Mouse (Mus musculus): ENCODE data around the gene Gm45521. TPM values are rescaled to one million over a fixed set of nuclear protein-coding genes. Genes with fewer than 3 reads are reported as not detected.

Gm45521 gene
- polyA plus RNA-seq (2012; fragmentation: generic; extraction: Trizol): not detected

- H3K36me3 ChIP-seq (ENCODE audit: control insufficient read depth, insufficient read depth): no peaks in the 10 kb centered on the region
- no peak within 1 kb of the TSS for H3ac ChIP-seq (ENCODE audit: control insufficient read depth, insufficient read length)
- TF ChIP-seq SRF (IDR thresholded peaks at IDR 0.05; ENCODE audit: control insufficient read depth, insufficient read length, low read depth): no peak
- no peak for TF ChIP-seq CEBPB (IDR thresholded peaks at IDR 0.05; ENCODE audit: insufficient read depth, poor library complexity, severe bottlenecking)
- TF ChIP-seq MYOG (IDR thresholded peaks at IDR 0.05; ENCODE audit: control insufficient read depth in 1 of 3, insufficient read depth in 1 of 3, insufficient read length in 2 of 3, low read depth in 2 of 3): no peak
- H3K27me3 ChIP-seq (ENCODE audit: control insufficient read depth, insufficient read depth, insufficient read length): no peaks in the 10 kb centered on the region
- no peak within 1 kb of the TSS for H3K4me3 ChIP-seq
- no peak within 1 kb of the TSS for H3K4me2 ChIP-seq (ENCODE audit: low read depth)
- H3K79me2 ChIP-seq (ENCODE audit: control insufficient read depth, insufficient read depth): no peaks in the 10 kb centered on the region
Observed at GRCm38 (mm10) chr14:7957049-7957448, at the start of gene Gm45521. Gm45521 (plus strand) TSS chr14:7957288.

- H3K4me2 ChIP-seq (ENCODE audit: low read depth): no peak overlapping the region
- peaks cover 51% of the 10 kb centered on the region for H3K36me3 ChIP-seq (ENCODE audit: control insufficient read depth, insufficient read depth)
- H3K27me3 ChIP-seq (ENCODE audit: control insufficient read depth, insufficient read depth, insufficient read length): no peaks in the 10 kb centered on the region
- no peak overlapping the region for H3ac ChIP-seq (ENCODE audit: control insufficient read depth, insufficient read length)
- no peak overlapping the region for H3K4me3 ChIP-seq
- H3K79me2 ChIP-seq (ENCODE audit: control insufficient read depth, insufficient read depth): no peaks in the 10 kb centered on the region
- TF ChIP-seq CEBPB (IDR thresholded peaks at IDR 0.05; ENCODE audit: insufficient read depth, poor library complexity, severe bottlenecking) (no peak), USF1 (IDR thresholded peaks at IDR 0.05; ENCODE audit: low read depth) (no peak), POLR2A (IDR thresholded peaks at IDR 0.05; ENCODE audit: insufficient read length, low read depth) (no peak), SRF (IDR thresholded peaks at IDR 0.05; ENCODE audit: control insufficient read depth, insufficient read length, low read depth) (no peak)
Observed at GRCm38 (mm10) chr14:7909472-7909871, 47.6 kb upstream of the Gm45521 start.

- H3K4me2 ChIP-seq (ENCODE audit: low read depth): no peak overlapping the region
- TF ChIP-seq POLR2A (IDR thresholded peaks at IDR 0.05; ENCODE audit: insufficient read length, low read depth): no peak
- no peak for TF ChIP-seq MYOD1 (IDR thresholded peaks at IDR 0.05; ENCODE audit: control insufficient read depth in 1 of 3, insufficient read length in 2 of 3, low read depth in 2 of 3)
- TF ChIP-seq MAX (IDR thresholded peaks at IDR 0.05; ENCODE audit: low read depth): no peak
- TF ChIP-seq SRF (IDR thresholded peaks at IDR 0.05; ENCODE audit: control insufficient read depth, insufficient read length, low read depth): no peak
- TF ChIP-seq TCF3 (IDR thresholded peaks at IDR 0.05; ENCODE audit: insufficient read length, low read depth): no peak
- no peak for TF ChIP-seq POLR2AphosphoS2 (IDR thresholded peaks at IDR 0.05; ENCODE audit: insufficient read length, low read depth)
- no peak for TF ChIP-seq E2F4 (IDR thresholded peaks at IDR 0.05; ENCODE audit: insufficient read depth)
- no peak for TF ChIP-seq MYOG (IDR thresholded peaks at IDR 0.05; ENCODE audit: control insufficient read depth in 1 of 3, insufficient read depth in 1 of 3, insufficient read length in 2 of 3, low read depth in 2 of 3)
- no peak for TF ChIP-seq REST (IDR thresholded peaks at IDR 0.05; ENCODE audit: insufficient read depth, insufficient read length)
- TF ChIP-seq TCF12 (IDR thresholded peaks at IDR 0.05; ENCODE audit: insufficient read depth, poor library complexity, severe bottlenecking): no peak
- no peak for TF ChIP-seq USF1 (IDR thresholded peaks at IDR 0.05; ENCODE audit: low read depth)
- no peak for TF ChIP-seq CEBPB (IDR thresholded peaks at IDR 0.05; ENCODE audit: insufficient read depth, poor library complexity, severe bottlenecking)
- no peak overlapping the region for H3ac ChIP-seq (ENCODE audit: control insufficient read depth, insufficient read length)
- peaks cover 37% of the 10 kb centered on the region for H3K36me3 ChIP-seq (ENCODE audit: control insufficient read depth, insufficient read depth)
- H3K79me2 ChIP-seq (ENCODE audit: control insufficient read depth, insufficient read depth): no peaks in the 10 kb centered on the region
- H3K27me3 ChIP-seq (ENCODE audit: control insufficient read depth, insufficient read depth, insufficient read length): no peaks in the 10 kb centered on the region
- no peak overlapping the region for H3K4me3 ChIP-seq
Observed at GRCm38 (mm10) chr14:7913842-7914241, 43.2 kb upstream of the Gm45521 start.

- Histone ChIP-seq H3K4me2 (ENCODE audit: low read depth) (no peak overlapping the region), H3K79me2 (ENCODE audit: control insufficient read depth, insufficient read depth) (no peaks in the 10 kb centered on the region), H3K27me3 (ENCODE audit: control insufficient read depth, insufficient read depth, insufficient read length) (no peaks in the 10 kb centered on the region), H3K36me3 (ENCODE audit: control insufficient read depth, insufficient read depth) (peaks cover 43% of the 10 kb centered on the region), H3K4me3 (no peak overlapping the region), H3ac (ENCODE audit: control insufficient read depth, insufficient read length) (no peak overlapping the region)
- TF ChIP-seq CEBPB (IDR thresholded peaks at IDR 0.05; ENCODE audit: insufficient read depth, poor library complexity, severe bottlenecking) (no peak), POLR2A (IDR thresholded peaks at IDR 0.05; ENCODE audit: insufficient read length, low read depth) (no peak), MYOD1 (IDR thresholded peaks at IDR 0.05; ENCODE audit: control insufficient read depth in 1 of 3, insufficient read length in 2 of 3, low read depth in 2 of 3) (no peak), REST (IDR thresholded peaks at IDR 0.05; ENCODE audit: insufficient read depth, insufficient read length) (no peak)
Observed at GRCm38 (mm10) chr14:7914461-7914860, 42.6 kb upstream of the Gm45521 start.

GRCm38 (mm10) chr14:7918150-7918991 lies 38.7 kb upstream of the Gm45521 start:
- H3K27me3 ChIP-seq (ENCODE audit: control insufficient read depth, insufficient read depth, insufficient read length): no peaks in the 10 kb centered on the region
- H3K36me3 ChIP-seq (ENCODE audit: control insufficient read depth, insufficient read depth): peaks cover 45% of the 10 kb centered on the region
- TF ChIP-seq REST (IDR thresholded peaks at IDR 0.05; ENCODE audit: insufficient read depth, insufficient read length) (no peak), MAX (IDR thresholded peaks at IDR 0.05; ENCODE audit: low read depth) (no peak), SRF (IDR thresholded peaks at IDR 0.05; ENCODE audit: control insufficient read depth, insufficient read length, low read depth) (no peak), TCF12 (IDR thresholded peaks at IDR 0.05; ENCODE audit: insufficient read depth, poor library complexity, severe bottlenecking) (no peak), CEBPB (IDR thresholded peaks at IDR 0.05; ENCODE audit: insufficient read depth, poor library complexity, severe bottlenecking) (no peak), POLR2AphosphoS2 (IDR thresholded peaks at IDR 0.05; ENCODE audit: insufficient read length, low read depth) (no peak), MYOG (IDR thresholded peaks at IDR 0.05; ENCODE audit: control insufficient read depth in 1 of 3, insufficient read depth in 1 of 3, insufficient read length in 2 of 3, low read depth in 2 of 3) (no peak), POLR2A (IDR thresholded peaks at IDR 0.05; ENCODE audit: insufficient read length, low read depth) (no peak), USF1 (IDR thresholded peaks at IDR 0.05; ENCODE audit: low read depth) (no peak), E2F4 (IDR thresholded peaks at IDR 0.05; ENCODE audit: insufficient read depth) (no peak), TCF3 (IDR thresholded peaks at IDR 0.05; ENCODE audit: insufficient read length, low read depth) (no peak), MYOD1 (IDR thresholded peaks at IDR 0.05; ENCODE audit: control insufficient read depth in 1 of 3, insufficient read length in 2 of 3, low read depth in 2 of 3) (no peak)
- H3K79me2 ChIP-seq (ENCODE audit: control insufficient read depth, insufficient read depth): no peaks in the 10 kb centered on the region
- H3K4me3 ChIP-seq: no peak overlapping the region
- H3K4me2 ChIP-seq (ENCODE audit: low read depth): no peak overlapping the region
- no peak overlapping the region for H3ac ChIP-seq (ENCODE audit: control insufficient read depth, insufficient read length)

Measured in myocyte (in vitro differentiated cells).